Mouse (Mus musculus) layer of hippocampus, adult 8-10 months (tissue): ENCODE results near the gene Morn2. TPM values are rescaled to one million over a fixed set of nuclear protein-coding genes. Genes with fewer than 3 reads are reported as not detected.

Source experiments
- DNase-seq, 2 experiments: peaks; one replicate each; pipeline ENCODE4 v3.0.0; 2022; ENCODE audit warnings: low spot score in 2 of 2
- total RNA-seq, 4 experiments: library from RNA; stranded (reverse); gene quantifications; 2 replicates each; pipeline ENCODE4 v1.2.4; 2022

The Morn2 gene
- total RNA-seq, 4 experiments from 2014 or later, result 13.1 to 24.6 (median 16.8) TPM

DNA sequence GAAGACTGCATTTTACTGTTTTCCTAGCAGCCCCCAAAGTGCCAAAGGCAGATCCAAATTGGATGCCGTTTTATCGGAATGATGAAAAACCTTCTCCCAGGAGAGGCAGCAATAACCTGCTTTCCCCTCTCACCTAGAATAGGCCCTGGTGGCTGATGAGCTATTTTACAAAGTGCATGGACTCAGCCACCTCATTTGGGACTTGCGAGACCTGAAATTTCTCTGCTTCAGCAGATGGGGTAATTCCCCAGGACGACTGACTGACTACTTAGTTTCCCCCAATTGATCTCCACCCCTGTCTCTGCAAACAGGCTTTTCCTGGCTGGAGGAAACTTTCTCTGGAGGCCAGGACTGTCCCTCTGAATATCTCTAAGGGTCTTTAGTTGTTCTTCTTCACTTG, 33.0 kb downstream of the Morn2 start:
- DNase-seq, result no peak

DNA sequence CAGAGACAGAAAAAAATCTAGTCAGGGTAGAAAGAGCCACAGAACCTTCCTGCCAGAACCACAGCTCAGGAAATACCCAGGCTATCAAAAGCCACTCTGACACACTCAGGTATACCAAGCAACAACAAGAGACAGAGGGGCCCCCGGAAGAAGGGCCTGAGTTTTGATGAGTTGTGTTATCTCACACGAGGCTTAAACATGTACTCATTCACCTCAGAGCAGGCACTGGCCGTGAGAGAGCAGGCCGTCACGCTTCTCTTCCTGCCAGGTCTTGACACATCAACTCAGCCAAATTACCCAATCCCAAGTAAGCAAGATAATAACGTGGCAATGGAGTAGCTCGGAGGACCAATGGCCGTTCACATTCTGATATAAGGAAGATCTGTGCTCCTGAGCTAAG, 33.7 kb downstream of the Morn2 start:
- no peak for DNase-seq

DNA sequence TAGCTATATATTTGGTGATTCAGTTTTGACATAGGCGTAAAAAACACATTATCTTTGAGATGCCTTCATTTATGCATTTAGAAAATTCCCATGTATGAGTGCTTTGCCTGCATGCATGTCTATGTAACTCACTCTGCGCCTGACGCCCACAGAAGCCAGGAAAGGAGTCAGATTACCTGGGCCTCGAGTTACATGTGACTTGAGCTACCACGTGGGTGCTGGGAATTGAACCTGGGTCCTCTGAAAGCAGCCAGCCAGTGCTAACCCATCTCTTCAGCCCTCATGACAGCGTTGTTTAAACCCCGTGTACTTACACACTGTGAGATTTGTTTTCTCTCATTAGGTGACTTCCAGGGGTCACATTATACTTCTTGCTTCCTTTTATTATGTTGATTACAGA, 34.5 kb downstream of the Morn2 start:
- no peak for DNase-seq

- no peak for DNase-seq
Measured at GRCm38 (mm10) chr17:80325456-80325855, 35.5 kb downstream of the Morn2 start.

DNA sequence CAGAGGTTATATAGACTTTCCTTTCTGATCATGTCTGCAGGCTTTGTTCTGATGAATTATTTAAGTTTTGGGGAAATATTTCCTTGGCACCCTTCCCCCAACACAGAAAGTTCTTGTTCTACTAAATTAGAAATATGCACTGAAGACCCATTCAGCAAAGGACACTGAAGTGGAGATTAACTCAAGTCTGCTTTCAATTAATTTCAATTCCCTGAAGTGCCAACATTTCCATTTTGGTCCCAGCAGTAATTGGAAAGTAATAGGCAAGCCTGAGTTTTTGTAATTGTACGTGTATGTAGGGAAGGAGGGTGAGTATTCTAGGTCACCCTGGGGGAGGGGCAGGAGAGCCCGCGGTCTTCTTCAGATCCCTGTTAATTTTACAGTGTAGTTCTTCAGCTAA, 36.4 kb downstream of the Morn2 start:
- no peak for DNase-seq

DNA sequence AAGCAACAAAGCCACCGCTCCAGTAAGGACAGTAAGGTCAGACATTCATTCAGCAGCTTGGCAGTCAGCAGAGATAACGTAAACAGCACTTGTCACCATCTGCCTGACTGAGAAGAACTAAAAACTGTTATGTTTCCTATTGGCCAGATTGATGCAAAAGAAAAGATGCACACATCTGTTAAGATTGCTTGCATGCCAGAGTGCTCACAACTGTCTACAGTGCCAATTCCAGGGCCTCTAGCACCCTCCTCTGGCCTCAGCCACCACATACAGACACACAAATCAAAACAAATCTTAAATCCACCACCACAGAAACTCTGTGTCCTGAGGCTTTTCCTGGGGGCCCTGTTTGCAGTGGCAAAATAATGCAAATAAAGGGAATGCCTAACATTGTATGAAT, 42.4 kb downstream of the Morn2 start:
- no peak for DNase-seq

GRCm38 (mm10) chr17:80345277-80345676, 55.3 kb downstream of the Morn2 start:
- DNase-seq, result no peak

GRCm38 (mm10) chr17:80346591-80347125, 56.7 kb downstream of the Morn2 start:
- DNase-seq, result no peak

Other genes with a start within 250 kb of the Morn2 start
- gene Hnrnpll, start 227.9 kb upstream of the Morn2 start, total RNA-seq, result 10 to 100 TPM; 61.5 to 65.8 (median 63.6) TPM
- gene Galm, start 162.7 kb upstream of the Morn2 start, total RNA-seq, result 1 to 10 TPM; 4.4 to 5.4 (median 4.9) TPM
- 100 to 1,000 TPM; 110 to 136 (median 121) TPM for gene Srsf7, start 82.9 kb upstream of the Morn2 start, total RNA-seq
- under 1 TPM; 0.21 to 0.43 (median 0.30) TPM for gene Ttc39d, start 82.7 kb upstream of the Morn2 start, total RNA-seq
- 1 to 10 TPM; 4.9 to 6.5 (median 5.6) TPM for gene Gemin6, start 65.8 kb upstream of the Morn2 start, total RNA-seq
- gene Dhx57, start 273 bp downstream of the Morn2 start, total RNA-seq, result 10 to 100 TPM; 35.5 to 42.2 (median 38.5) TPM
- gene Arhgef33, start 17.2 kb downstream of the Morn2 start, total RNA-seq, result 1 to 10 TPM; 2.4 to 4.1 (median 2.8) TPM
- 1 to 10 TPM in 2 of 4 experiments, not detected in 2; 2.1 to 2.6 TPM for gene Gm10190, start 83.3 kb downstream of the Morn2 start, total RNA-seq
- gene Sos1, start 190.2 kb downstream of the Morn2 start, total RNA-seq, result 10 to 100 TPM; 32.0 to 39.6 (median 37.8) TPM